Mouse (Mus musculus) stomach, postnatal 0 days (tissue): Measurements from ENCODE around the gene Olfr868.

Experiments used
- CTCF ChIP-seq: IDR thresholded peaks from 2 replicates; pipeline ENCODE4 v1.5.1; 2016; ENCODE audit warnings: antibody characterized with exemption, low read depth, mild to moderate bottlenecking, moderate library complexity
- EP300 ChIP-seq: optimal IDR thresholded peaks from 2 replicates; pipeline ENCODE3; 2016; ENCODE audit warnings: antibody characterized with exemption

- TF ChIP-seq EP300 (no peak), CTCF (no peak)
Measured at GRCm38 (mm10) chr9:20070236-20070635, 28.2 kb upstream of the Olfr868 start.
